Mouse (Mus musculus): ENCODE data around the gene Gpr18.
A peak's percentile ranks its signal among the peaks of the same experiment; 100 is the strongest.

GRCm38 (mm10) chr14:121878176-121878858, 37.3 kb downstream of the Gpr18 start, which contains the start of gene Ubac2:
- TF ChIP-seq CTCF (IDR thresholded peaks at IDR 0.05; ENCODE audit: low read depth) (peak; percentile 16; the same call in 1 of the 2 replicates), EP300 (IDR thresholded peaks at IDR 0.05; ENCODE audit: low read depth) (no peak)
